Mouse (Mus musculus) G1E (cell line): ENCODE measurements at regions not wholly inside any gene's neighbourhood (a gene's known extent, or its start where the extent isn't known, plus 50 kb on each side); places are given as distances from the start of the nearest gene placed in this dataset.

ENCODE experiments used
- ATAC-seq: 2 replicates; pipeline ENCODE4 v1.8.0; 2016; ENCODE audit warnings: mild to moderate bottlenecking; ENCODE audit not compliant: insufficient number of reproducible peaks, poor library complexity, low FRiP score, severe bottlenecking; ENCODE audit errors: extremely low read depth
- DNase-seq: peaks from one replicate; pipeline ENCODE4 v3.0.0; 2012; ENCODE audit warnings: low spot score
- H3K27me3 ChIP-seq: 2 replicates; pipeline ENCODE4 v1.6.1; 2012; ENCODE audit warnings: mild to moderate bottlenecking, low read length, inconsistent platforms; ENCODE audit not compliant: insufficient read depth
- H3K36me3 ChIP-seq: replicated peaks from 2 replicates; pipeline ENCODE3; 2012; ENCODE audit warnings: mild to moderate bottlenecking, inconsistent platforms
- H3K4me1 ChIP-seq: 2 replicates; pipeline ENCODE4 v1.6.1; 2012; ENCODE audit warnings: low read depth, low read length, inconsistent platforms, mixed read lengths; ENCODE audit not compliant: insufficient read depth
- H3K4me3 ChIP-seq: 2 replicates; pipeline ENCODE4 v1.5.1; 2012; ENCODE audit warnings: low read depth, mild to moderate bottlenecking, inconsistent platforms, low read length, moderate library complexity, mixed read lengths
- H3K9me3 ChIP-seq: replicated peaks from 2 replicates; pipeline ENCODE4 v1.6.1; 2012; ENCODE audit warnings: inconsistent platforms
- CTCF ChIP-seq: IDR thresholded peaks from 2 replicates; pipeline ENCODE4 v1.5.1; 2012; ENCODE audit warnings: low read depth, low read length, inconsistent platforms, mixed read lengths
- GATA1 ChIP-seq: IDR thresholded peaks from 2 replicates; pipeline ENCODE4 v1.6.1; 2012; ENCODE audit warnings: borderline replicate concordance, low read length, inconsistent platforms, mixed read lengths
- GATA2 ChIP-seq: IDR thresholded peaks from 2 replicates; pipeline ENCODE4 v1.6.1; 2012; ENCODE audit warnings: low read depth, low read length, inconsistent platforms, borderline replicate concordance
- POLR2AphosphoS5 ChIP-seq: IDR thresholded peaks from 2 replicates; pipeline ENCODE4 v1.6.1; 2012; ENCODE audit warnings: low read depth, low read length, inconsistent platforms; ENCODE audit not compliant: insufficient replicate concordance
- TAL1 ChIP-seq: conservative IDR thresholded peaks from 2 replicates; pipeline ENCODE4 v1.6.1; 2012; ENCODE audit warnings: low read depth, low read length, inconsistent platforms, mixed read lengths

DNA sequence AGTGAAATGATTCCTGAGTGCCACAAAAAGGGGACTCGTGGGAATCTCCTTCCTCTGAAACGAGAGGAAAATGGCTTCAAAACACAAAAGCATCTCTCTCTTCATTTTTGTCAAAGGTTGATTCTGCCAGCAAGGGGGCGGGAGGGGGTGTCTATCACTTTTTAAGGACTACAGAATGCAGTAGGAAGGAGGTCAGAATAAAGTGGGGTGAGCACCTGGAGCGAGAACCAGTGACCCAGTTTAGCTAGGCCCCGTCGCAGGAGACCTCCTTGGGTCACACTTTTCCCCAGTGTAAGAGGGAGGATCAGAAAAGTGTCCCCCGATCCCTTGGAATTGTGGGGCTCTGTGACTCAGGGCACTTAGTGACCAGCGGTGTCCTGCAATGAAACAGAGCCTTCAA is 133.1 kb downstream of the Tgfb2 start:
- Histone ChIP-seq H3K9me3 (peaks cover 45% of the 10 kb centered on the region), H3K4me3 (no peak overlapping the region), H3K27me3 (no peaks in the 10 kb centered on the region), H3K36me3 (no peaks in the 10 kb centered on the region), H3K4me1 (no peaks in the 10 kb centered on the region)
- TF ChIP-seq GATA2 (no peak), TAL1 (no peak), GATA1 (no peak), POLR2AphosphoS5 (no peak), CTCF (no peak)
- no peak for ATAC-seq
- no peak for DNase-seq

DNA sequence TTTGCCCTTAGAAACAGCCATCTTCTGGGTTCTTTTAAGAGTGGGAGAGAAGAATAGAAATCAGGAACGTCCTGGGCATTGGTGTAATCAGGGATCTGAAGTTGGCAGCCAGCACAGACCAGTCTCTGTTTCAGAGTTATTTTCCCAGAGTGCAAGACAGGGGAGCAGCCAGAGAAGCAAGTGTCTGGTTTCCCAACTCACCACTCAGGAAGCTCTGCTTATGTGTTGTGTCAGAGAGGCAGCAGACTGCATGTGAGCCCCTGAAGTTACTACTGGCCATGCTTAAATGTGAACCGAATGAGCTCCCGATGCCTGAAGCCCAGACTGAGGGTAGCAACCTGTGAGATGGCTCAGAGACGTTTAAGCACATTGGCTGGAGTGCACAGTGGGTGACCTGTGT is 133.7 kb downstream of the Tgfb2 start:
- ATAC-seq: no peak

DNA sequence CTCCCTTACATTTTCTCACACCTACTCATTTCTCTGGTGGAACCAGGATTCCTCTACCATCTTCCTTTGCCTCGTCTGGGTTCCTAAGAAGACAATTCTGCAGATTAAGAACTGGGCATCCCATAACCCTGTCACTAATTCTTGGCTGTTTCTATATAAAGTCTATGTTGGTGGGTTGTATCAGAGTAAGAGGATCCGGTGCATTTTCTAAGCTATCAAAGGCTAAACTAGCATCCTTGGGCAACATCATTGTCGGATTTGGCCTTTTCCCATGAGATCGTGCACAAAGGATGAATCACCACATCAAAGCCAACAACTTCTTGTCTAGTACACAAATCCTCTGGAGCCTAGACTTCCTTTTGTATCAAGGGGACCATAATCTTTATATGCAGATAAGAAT is 137.3 kb downstream of the Tgfb2 start:
- Histone ChIP-seq H3K36me3 (no peaks in the 10 kb centered on the region), H3K9me3 (peaks cover 39% of the 10 kb centered on the region), H3K4me3 (no peak overlapping the region), H3K4me1 (no peaks in the 10 kb centered on the region), H3K27me3 (no peaks in the 10 kb centered on the region)
- no peak for TF ChIP-seq CTCF
- TF ChIP-seq TAL1: no peak
- TF ChIP-seq GATA1: no peak
- ATAC-seq (no peak), DNase-seq (no peak)

More for the DNA sequence above, 133.7 kb downstream of the Tgfb2 start:
- no peak overlapping the region for H3K4me3 ChIP-seq
- no peaks in the 10 kb centered on the region for H3K4me1 ChIP-seq
- TF ChIP-seq POLR2AphosphoS5 (no peak), GATA1 (no peak), GATA2 (no peak), TAL1 (no peak), CTCF (no peak)
- H3K27me3 ChIP-seq: no peaks in the 10 kb centered on the region
- DNase-seq: no peak
- peaks cover 45% of the 10 kb centered on the region for H3K9me3 ChIP-seq
- H3K36me3 ChIP-seq: no peaks in the 10 kb centered on the region

DNA sequence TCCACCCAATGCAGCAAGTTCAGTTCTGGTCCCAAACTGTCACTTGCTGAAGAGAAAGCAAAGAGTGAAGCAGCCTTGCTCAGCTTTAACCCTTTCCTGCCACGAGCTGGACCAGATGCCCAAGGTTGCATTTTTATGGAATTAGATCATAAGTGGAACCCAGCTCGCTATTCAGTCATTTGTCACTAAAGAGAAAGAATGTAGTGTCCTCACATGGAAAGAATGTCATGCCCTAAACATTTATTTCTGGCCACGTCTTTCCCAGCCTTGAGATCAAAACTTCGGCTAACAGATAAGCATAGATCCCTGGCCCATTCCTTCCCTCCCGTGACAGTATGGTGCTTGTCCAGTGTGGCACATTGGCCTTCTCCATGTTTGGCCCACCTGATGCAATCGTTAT is 137.7 kb downstream of the Tgfb2 start:
- no peaks in the 10 kb centered on the region for H3K36me3 ChIP-seq
- TF ChIP-seq TAL1: no peak
- TF ChIP-seq GATA1: no peak
- no peak for TF ChIP-seq POLR2AphosphoS5
- no peak for TF ChIP-seq CTCF
- TF ChIP-seq GATA2: no peak
- peaks cover 39% of the 10 kb centered on the region for H3K9me3 ChIP-seq
- no peak for DNase-seq
- no peaks in the 10 kb centered on the region for H3K4me1 ChIP-seq
- no peak overlapping the region for H3K4me3 ChIP-seq
- no peaks in the 10 kb centered on the region for H3K27me3 ChIP-seq
- no peak for ATAC-seq

DNA sequence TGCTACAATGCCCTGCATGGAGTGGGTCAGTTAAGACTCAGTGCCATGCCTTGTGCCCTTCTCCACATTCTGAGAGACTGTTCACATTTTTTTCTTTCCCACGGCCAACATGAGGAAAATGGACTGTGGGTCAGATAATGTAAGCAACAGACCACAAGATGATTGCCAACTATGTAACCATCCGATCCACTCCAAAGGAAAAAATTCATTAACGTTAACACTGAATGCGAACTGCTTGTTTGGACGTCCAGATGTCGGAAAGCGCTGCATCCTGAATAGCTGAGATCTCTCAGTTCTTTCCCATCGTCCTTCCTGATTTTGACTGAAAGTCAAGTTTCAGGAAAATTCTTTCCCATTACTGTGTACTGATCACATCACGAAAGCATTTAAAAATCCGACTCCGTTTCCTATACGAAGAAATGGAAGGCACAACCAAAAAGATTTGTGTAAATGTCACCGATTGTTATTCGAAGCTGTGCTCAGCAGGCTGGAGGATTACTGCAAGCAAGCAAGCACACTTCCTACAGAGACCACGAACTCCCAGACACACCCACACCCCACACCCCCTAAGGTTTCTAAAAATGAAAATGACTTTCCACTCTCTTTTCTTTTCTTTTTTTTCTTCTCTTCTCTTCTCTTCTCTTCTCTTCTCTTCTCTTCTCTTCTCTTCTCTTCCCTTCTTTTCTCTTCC is 138.5 kb downstream of the Tgfb2 start:
- H3K27me3 ChIP-seq: no peaks in the 10 kb centered on the region
- DNase-seq (no peak), ATAC-seq (no peak)
- H3K36me3 ChIP-seq: no peaks in the 10 kb centered on the region
- no peak overlapping the region for H3K4me3 ChIP-seq
- no peaks in the 10 kb centered on the region for H3K4me1 ChIP-seq
- peaks cover 39% of the 10 kb centered on the region for H3K9me3 ChIP-seq
- TF ChIP-seq GATA2: no peak
- TF ChIP-seq GATA1: no peak
- TF ChIP-seq POLR2AphosphoS5: no peak
- TF ChIP-seq CTCF: no peak
- no peak for TF ChIP-seq TAL1

DNA sequence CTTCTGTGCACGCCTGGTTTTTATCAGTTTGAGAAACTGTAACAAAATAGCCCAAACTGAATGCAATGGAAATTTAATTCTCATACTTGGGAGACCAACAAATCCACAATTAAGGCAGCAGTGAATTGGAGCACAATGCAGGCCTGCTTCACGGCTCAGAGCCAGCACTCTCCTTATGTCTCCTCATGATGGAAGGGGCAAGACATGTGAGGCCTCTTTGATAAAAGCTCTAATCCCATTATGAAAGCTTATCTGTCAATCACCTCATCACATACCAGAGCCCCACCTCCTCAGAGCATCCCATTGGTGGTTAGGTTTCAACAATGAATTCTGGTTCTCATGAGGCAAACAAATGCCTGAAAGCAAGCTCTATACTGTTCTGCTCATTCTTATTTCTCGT is 143.8 kb downstream of the Tgfb2 start:
- TF ChIP-seq GATA2 (no peak), POLR2AphosphoS5 (no peak), CTCF (no peak), GATA1 (no peak), TAL1 (no peak)
- no peak for ATAC-seq

More for the DNA sequence above, 143.8 kb downstream of the Tgfb2 start:
- DNase-seq: no peak
- H3K4me1 ChIP-seq: no peaks in the 10 kb centered on the region
- H3K36me3 ChIP-seq: no peaks in the 10 kb centered on the region
- H3K27me3 ChIP-seq: no peaks in the 10 kb centered on the region
- no peak overlapping the region for H3K4me3 ChIP-seq
- peaks cover 36% of the 10 kb centered on the region for H3K9me3 ChIP-seq
